Comparison of ENCODE assay signal across 22 mouse cellular contexts in genomic region chr10:75852539-75853125, GRCm38 (mm10). TPM values are rescaled to one million over a fixed set of nuclear protein-coding genes. Genes with fewer than 3 reads are reported as not detected.
DNase-seq lines count a peak whose midpoint lies in the region; ATAC-seq and TF ChIP-seq lines count a peak whose summit lies in the region.
"Had no signal": no experiment of that assay in that cellular context is flagged by ENCODE, and none has a peak within 500 bp of the region (broad histone marks: within the 10 kb centered on the region; RNA-seq: fewer than 3 reads in every experiment).

No protein-coding gene starts in this region.

- H3K4me1 ChIP-seq in liver, embryonic 15.5 days (replicated peaks), result peaks cover 16% of the 10 kb centered on the region
- peaks cover 22% of the 10 kb centered on the region for H3K4me1 ChIP-seq in liver, embryonic 12.5 days
- H3K4me1 ChIP-seq in intestine, embryonic 15.5 days (replicated peaks), result peaks cover 18% of the 10 kb centered on the region
- H3K4me1 ChIP-seq in intestine, postnatal 0 days (replicated peaks; ENCODE audit: control insufficient read depth, insufficient read depth, low read length), result no peaks in the 10 kb centered on the region

- TF ChIP-seq CTCF in intestine, postnatal 0 days (IDR thresholded peaks at IDR 0.05; ENCODE audit: low read depth), result no peak

- H3K9ac ChIP-seq in liver, embryonic 15.5 days, result no peak overlapping the region
- H3K9ac ChIP-seq in liver, embryonic 12.5 days, result no peak overlapping the region
- H3K9ac ChIP-seq in intestine, embryonic 15.5 days, result no peak overlapping the region
- H3K9ac ChIP-seq in intestine, postnatal 0 days (ENCODE audit: low read depth, low read length), result no peak overlapping the region
- H3K9ac ChIP-seq: embryonic facial prominence, embryonic 15.5 days; heart, embryonic 13.5 days; hindbrain, embryonic 12.5 days had no signal

- H3K4me2 ChIP-seq in liver, embryonic 15.5 days, result no peak overlapping the region
- H3K4me2 ChIP-seq in liver, embryonic 12.5 days, result no peak overlapping the region
- H3K4me2 ChIP-seq in intestine, embryonic 15.5 days (replicated peaks), result no peak overlapping the region
- no peak overlapping the region for H3K4me2 ChIP-seq in intestine, postnatal 0 days (replicated peaks; ENCODE audit: low read depth)
- H3K4me2 ChIP-seq: embryonic facial prominence, embryonic 15.5 days; heart, embryonic 13.5 days; hindbrain, embryonic 12.5 days had no signal

- no peak for ATAC-seq in liver, embryonic 15.5 days (ENCODE audit: insufficient read depth)
- no peak for ATAC-seq in liver, embryonic 12.5 days
- ATAC-seq in intestine, embryonic 15.5 days, result peak; percentile 84
- ATAC-seq in intestine, postnatal 0 days, result peak; percentile 61

- 79% methylated on average over 12 of the region's 12 CpGs for WGBS in liver, embryonic 15.5 days (ENCODE audit: insufficient replicate concordance)
- 79% methylated on average over 12 of the region's 12 CpGs for WGBS in liver, embryonic 12.5 days (ENCODE audit: insufficient replicate concordance)
- WGBS in intestine, embryonic 15.5 days, result 72% methylated on average over 12 of the region's 12 CpGs
- WGBS in intestine, postnatal 0 days, result 47% methylated on average over 12 of the region's 12 CpGs

- DNase-seq in yolk sac, embryonic 10.5 days (ENCODE audit: low spot score), result peak; percentile 70
- no peak for DNase-seq in urinary bladder, postnatal 10 days (ENCODE audit: low spot score)
- DNase-seq in heart, postnatal 4 days, result no peak

- no peaks in the 10 kb centered on the region for H3K9me3 ChIP-seq in liver, embryonic 15.5 days (replicated peaks)
- no peaks in the 10 kb centered on the region for H3K9me3 ChIP-seq in liver, embryonic 12.5 days (replicated peaks)
- H3K9me3 ChIP-seq in intestine, embryonic 15.5 days, result no peaks in the 10 kb centered on the region
- no peaks in the 10 kb centered on the region for H3K9me3 ChIP-seq in intestine, postnatal 0 days (ENCODE audit: control insufficient read depth)
- H3K9me3 ChIP-seq: embryonic facial prominence, embryonic 15.5 days; heart, embryonic 13.5 days; hindbrain, embryonic 12.5 days had no signal

- peaks cover 21% of the 10 kb centered on the region for H3K27me3 ChIP-seq in liver, embryonic 15.5 days
- peaks cover 28% of the 10 kb centered on the region; the same call in 1 of the 2 replicates for H3K27me3 ChIP-seq in liver, embryonic 12.5 days (replicated peaks)
- H3K27me3 ChIP-seq in intestine, embryonic 15.5 days (replicated peaks), result no peaks in the 10 kb centered on the region
- no peaks in the 10 kb centered on the region for H3K27me3 ChIP-seq in intestine, postnatal 0 days (replicated peaks; ENCODE audit: control insufficient read depth, insufficient read depth, low read length)
- H3K27me3 ChIP-seq: embryonic facial prominence, embryonic 15.5 days had no signal

- peaks cover 7% of the 10 kb centered on the region for H3K36me3 ChIP-seq in liver, embryonic 15.5 days (replicated peaks)
- H3K36me3 ChIP-seq in liver, embryonic 12.5 days, result peaks cover 13% of the 10 kb centered on the region
- H3K36me3 ChIP-seq in intestine, embryonic 15.5 days, result peaks cover 5% of the 10 kb centered on the region; the same call in 1 of the 2 replicates
- peaks cover 4% of the 10 kb centered on the region; the same call in 1 of the 2 replicates for H3K36me3 ChIP-seq in intestine, postnatal 0 days (ENCODE audit: control insufficient read depth, insufficient read depth)

- peak overlapping the region; percentile 29; the same call in 1 of the 2 replicates for H3K27ac ChIP-seq in liver, embryonic 15.5 days (replicated peaks)
- no peak overlapping the region for H3K27ac ChIP-seq in liver, embryonic 12.5 days
- H3K27ac ChIP-seq in intestine, embryonic 15.5 days, result peak overlapping the region; percentile 51
- H3K27ac ChIP-seq in intestine, postnatal 0 days (ENCODE audit: low read depth, low read length), result no peak overlapping the region
- H3K27ac ChIP-seq: forebrain, embryonic 10.5 days; heart, embryonic 13.5 days; hindbrain, embryonic 12.5 days had no signal

- H3K4me3 ChIP-seq in liver, embryonic 15.5 days (replicated peaks), result no peak overlapping the region
- H3K4me3 ChIP-seq in liver, embryonic 12.5 days, result no peak overlapping the region
- no peak overlapping the region for H3K4me3 ChIP-seq in intestine, embryonic 15.5 days (replicated peaks)
- no peak overlapping the region for H3K4me3 ChIP-seq in intestine, postnatal 0 days (ENCODE audit: low read depth, low read length)
- H3K4me3 ChIP-seq: embryonic facial prominence, embryonic 15.5 days; erythroblast, embryonic 14.5 days; forebrain, embryonic 10.5 days; heart, embryonic 13.5 days; hindbrain, embryonic 12.5 days had no signal

RNA-seq across cellular contexts. Expression of gene Mif, which starts 7.4 kb away (rescaled TPM):
- 755 and 825 TPM in 2 replicates for polyA plus RNA-seq in liver, embryonic 15.5 days (2015; fragmentation: Nextera tagmentation; extraction: Ambion mirVana)
- 1,383 and 1,459 TPM in 2 replicates for polyA plus RNA-seq in liver, embryonic 12.5 days (2016; fragmentation: Nextera tagmentation; extraction: Ambion mirVana)
- polyA plus RNA-seq in intestine, embryonic 15.5 days (2015; fragmentation: Nextera tagmentation; extraction: Ambion mirVana), result 2,230 and 2,305 TPM in 2 replicates
- 489 and 529 TPM in 2 replicates for polyA plus RNA-seq in intestine, postnatal 0 days (2015; fragmentation: Nextera tagmentation; extraction: Ambion mirVana)
- 100 to 1,000 TPM; 422 to 490 TPM for total RNA-seq in heart, postnatal 4 days (2021)

RNA-seq across cellular contexts. Expression of gene Gstt2, which starts 15.4 kb away (rescaled TPM):
- 50.5 and 54.2 TPM in 2 replicates for polyA plus RNA-seq in liver, embryonic 15.5 days (2015; fragmentation: Nextera tagmentation; extraction: Ambion mirVana)
- polyA plus RNA-seq in liver, embryonic 12.5 days (2016; fragmentation: Nextera tagmentation; extraction: Ambion mirVana), result 32.8 and 33.9 TPM in 2 replicates
- polyA plus RNA-seq in intestine, embryonic 15.5 days (2015; fragmentation: Nextera tagmentation; extraction: Ambion mirVana), result 57.5 and 63.1 TPM in 2 replicates
- 74.4 and 81.5 TPM in 2 replicates for polyA plus RNA-seq in intestine, postnatal 0 days (2015; fragmentation: Nextera tagmentation; extraction: Ambion mirVana)
- total RNA-seq in heart, postnatal 4 days (2021), result 1 to 10 TPM; 8.7 to 9.6 TPM

RNA-seq across cellular contexts. Expression of gene Gstt4, which starts 30.3 kb away (rescaled TPM):
- polyA plus RNA-seq in liver, embryonic 15.5 days (2015; fragmentation: Nextera tagmentation; extraction: Ambion mirVana), result not detected in 2 replicates
- not detected in 2 replicates for polyA plus RNA-seq in liver, embryonic 12.5 days (2016; fragmentation: Nextera tagmentation; extraction: Ambion mirVana)
- polyA plus RNA-seq in intestine, embryonic 15.5 days (2015; fragmentation: Nextera tagmentation; extraction: Ambion mirVana), result not detected in 2 replicates
- polyA plus RNA-seq in intestine, postnatal 0 days (2015; fragmentation: Nextera tagmentation; extraction: Ambion mirVana), result not detected in 2 replicates
- not detected for total RNA-seq in heart, postnatal 4 days (2021)
- total RNA-seq: adrenal gland, adult 2 months; adrenal gland, postnatal 25 days; common myeloid progenitor, adult 5-6 weeks; ES-E14; gastrocnemius, adult 8-10 months; gastrocnemius, postnatal 36 days; heart, postnatal 36 days had no signal
- polyA plus RNA-seq: adrenal gland, adult 2 months; embryonic facial prominence, embryonic 11.5 days; embryonic facial prominence, embryonic 15.5 days; erythroblast, embryonic 14.5 days; forebrain, embryonic 10.5 days; forebrain, embryonic 14.5 days; heart, embryonic 13.5 days; heart, postnatal 0 days; hindbrain, embryonic 12.5 days had no signal

RNA-seq across cellular contexts. Expression of gene Derl3, which starts 40.6 kb away (rescaled TPM):
- polyA plus RNA-seq in liver, embryonic 15.5 days (2015; fragmentation: Nextera tagmentation; extraction: Ambion mirVana), result 0.53 and 0.67 TPM in 2 replicates
- 1.4 and 2.5 TPM in 2 replicates for polyA plus RNA-seq in liver, embryonic 12.5 days (2016; fragmentation: Nextera tagmentation; extraction: Ambion mirVana)
- 4.4 and 8.5 TPM in 2 replicates for polyA plus RNA-seq in intestine, embryonic 15.5 days (2015; fragmentation: Nextera tagmentation; extraction: Ambion mirVana)
- 2.8 and 3.7 TPM in 2 replicates for polyA plus RNA-seq in intestine, postnatal 0 days (2015; fragmentation: Nextera tagmentation; extraction: Ambion mirVana)
- total RNA-seq in heart, postnatal 4 days (2021), result under 1 TPM in 1 of 2 experiments, not detected in 1; 0.21 TPM
- total RNA-seq: common myeloid progenitor, adult 5-6 weeks; gastrocnemius, postnatal 36 days had no signal
- polyA plus RNA-seq: erythroblast, embryonic 14.5 days had no signal

RNA-seq across cellular contexts. Expression of gene Gstt1, which starts 54.2 kb away (rescaled TPM):
- 108 and 151 TPM in 2 replicates for polyA plus RNA-seq in liver, embryonic 15.5 days (2015; fragmentation: Nextera tagmentation; extraction: Ambion mirVana)
- 38.4 and 38.5 TPM in 2 replicates for polyA plus RNA-seq in liver, embryonic 12.5 days (2016; fragmentation: Nextera tagmentation; extraction: Ambion mirVana)
- polyA plus RNA-seq in intestine, embryonic 15.5 days (2015; fragmentation: Nextera tagmentation; extraction: Ambion mirVana), result 15.0 and 16.6 TPM in 2 replicates
- polyA plus RNA-seq in intestine, postnatal 0 days (2015; fragmentation: Nextera tagmentation; extraction: Ambion mirVana), result 11.6 and 14.4 TPM in 2 replicates
- 1 to 10 TPM; 3.5 to 4.4 TPM for total RNA-seq in heart, postnatal 4 days (2021)

Comparison
In these comparisons a context has a peak if more than half of its experiments do, and no peak if none do; other contexts are left out.
1. H3K27ac ChIP-seq: peak in liver, embryonic 15.5 days (single experiment) and intestine, embryonic 15.5 days (single experiment); none in liver, embryonic 12.5 days (single experiment) and intestine, postnatal 0 days (single experiment).
2. ATAC-seq: peak in intestine, embryonic 15.5 days (single experiment) and intestine, postnatal 0 days (single experiment); none in liver, embryonic 15.5 days (single experiment) and liver, embryonic 12.5 days (single experiment).